Mouse (Mus musculus): ENCODE measurements around the gene Nhlrc1. TPM values are rescaled to one million over a fixed set of nuclear protein-coding genes. Genes with fewer than 3 reads are reported as not detected.
A peak's percentile ranks its signal among the peaks of the same experiment; 100 is the strongest.

Nhlrc1 gene
- total and polyA plus RNA-seq, 2 experiments from 2014 or later: 5.2 to 7.1 TPM

DNA sequence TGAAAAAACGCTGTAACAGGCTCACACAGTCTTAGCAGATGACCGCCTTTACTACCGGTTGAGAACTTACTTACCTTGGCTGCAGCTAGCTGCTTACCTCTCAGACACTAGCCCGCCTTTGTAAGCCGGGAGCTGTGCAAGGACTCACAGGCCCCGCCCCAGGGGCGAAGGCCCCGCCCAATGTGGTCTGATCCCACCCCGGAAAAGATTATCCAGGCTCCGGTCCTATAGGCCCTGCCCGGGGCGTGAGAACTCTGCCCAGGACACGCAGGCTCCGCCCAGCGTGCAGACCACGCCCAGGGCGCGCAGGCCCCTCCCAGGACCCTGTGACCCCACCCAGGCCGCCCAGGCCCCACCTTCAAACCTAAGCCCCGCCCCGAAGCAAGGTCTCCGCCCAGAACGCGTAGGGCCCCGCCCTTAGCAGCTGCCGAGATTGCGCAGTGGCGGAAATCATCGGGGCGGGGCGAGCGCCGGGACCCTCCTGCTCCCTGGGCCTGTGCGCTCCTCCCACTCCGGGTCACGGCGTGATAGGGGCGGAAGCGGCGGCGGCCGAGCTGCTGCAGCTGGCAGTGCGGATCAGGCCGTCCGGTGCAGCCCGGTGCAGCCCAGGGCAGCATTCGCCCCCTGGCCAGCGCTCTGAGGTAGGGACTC lies 28.5 kb upstream of the Nhlrc1 start, which contains the start of gene Kdm1b:
TSS of gene Kdm1b (plus strand) at position 470 of the 651 bp plus-strand sequence.
- H3K27me3 ChIP-seq (ENCODE audit: control insufficient read depth, insufficient read depth, low read length): no peaks in the 10 kb centered on the region
- H3K36me3 ChIP-seq (replicated peaks; ENCODE audit: control insufficient read depth, insufficient read depth, low read length): no peaks in the 10 kb centered on the region
- H3K4me2 ChIP-seq (ENCODE audit: low read depth, low read length): peak within 1 kb of the TSS; percentile 87
- peak; percentile 98 for ATAC-seq (ENCODE audit: insufficient read depth, low read depth)
- peaks cover 7% of the 10 kb centered on the region for H3K4me1 ChIP-seq (ENCODE audit: control insufficient read depth, insufficient read depth)
- DNase-seq (ENCODE audit: low spot score): peak; percentile 97
- H3K9ac ChIP-seq (replicated peaks; ENCODE audit: low read depth, low read length): peak within 1 kb of the TSS; percentile 71
- WGBS: under 1% methylated on average over 48 of the region's 48 CpGs
- TF ChIP-seq CTCF (IDR thresholded peaks at IDR 0.05; ENCODE audit: low read depth) (no peak; the same call in 1 of the 2 replicates), EP300 (IDR thresholded peaks at IDR 0.05; ENCODE audit: low read depth) (no peak)
- peak within 1 kb of the TSS; percentile 75 for H3K4me3 ChIP-seq (ENCODE audit: low read depth, low read length)
- no peaks in the 10 kb centered on the region for H3K9me3 ChIP-seq (replicated peaks; ENCODE audit: control insufficient read depth, low read length)
- H3K27ac ChIP-seq (ENCODE audit: low read depth): peak within 1 kb of the TSS; percentile 47

DNA sequence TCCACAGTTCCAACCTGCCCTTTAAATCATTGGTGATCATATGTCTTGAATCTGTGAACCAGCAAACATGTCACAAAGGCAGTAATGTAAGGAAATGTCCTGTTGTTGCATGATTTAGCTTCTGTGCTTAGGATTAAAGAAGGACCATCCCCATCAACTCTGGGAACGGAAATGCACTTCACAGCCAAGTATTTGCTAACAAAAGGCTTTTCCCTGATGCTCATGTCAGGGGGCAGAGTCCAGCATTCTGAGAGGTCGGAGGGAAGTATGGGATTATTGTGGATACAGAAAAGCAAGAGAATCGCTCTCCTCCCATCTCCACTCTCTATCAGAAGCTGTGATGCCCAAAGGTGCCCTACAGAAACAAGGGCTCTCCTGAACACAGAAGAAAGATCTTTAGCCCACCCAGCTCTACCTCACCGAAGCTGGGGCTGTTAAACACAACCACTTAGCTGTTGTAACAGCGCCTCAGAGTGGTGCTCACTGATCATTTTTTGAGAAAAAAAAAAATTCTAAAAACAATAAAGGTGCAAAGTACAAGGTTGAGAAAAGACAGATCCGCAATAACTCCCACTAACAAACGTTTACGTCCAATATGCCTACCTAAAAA lies 27.5 kb upstream of the Nhlrc1 start:
- TF ChIP-seq CTCF (IDR thresholded peaks at IDR 0.05; ENCODE audit: low read depth) (no peak), EP300 (IDR thresholded peaks at IDR 0.05; ENCODE audit: low read depth) (no peak)
- peak overlapping the region; percentile 75 for H3K4me3 ChIP-seq (ENCODE audit: low read depth, low read length)
- 0 out of 2 replicates have a peak overlapping the region, but pooled peaks have one; percentile 40 for H3K27ac ChIP-seq (ENCODE audit: low read depth)
- DNase-seq (ENCODE audit: low spot score) (no peak), ATAC-seq (ENCODE audit: insufficient read depth, low read depth) (no peak)
- no peak overlapping the region for H3K9ac ChIP-seq (replicated peaks; ENCODE audit: low read depth, low read length)
- H3K36me3 ChIP-seq (replicated peaks; ENCODE audit: control insufficient read depth, insufficient read depth, low read length): no peaks in the 10 kb centered on the region
- no peaks in the 10 kb centered on the region for H3K9me3 ChIP-seq (replicated peaks; ENCODE audit: control insufficient read depth, low read length)
- H3K27me3 ChIP-seq (ENCODE audit: control insufficient read depth, insufficient read depth, low read length): no peaks in the 10 kb centered on the region
- WGBS: 46% methylated on average over 8 of the region's 8 CpGs
- H3K4me2 ChIP-seq (ENCODE audit: low read depth, low read length): peak overlapping the region; percentile 68
- H3K4me1 ChIP-seq (ENCODE audit: control insufficient read depth, insufficient read depth): peaks cover 7% of the 10 kb centered on the region

DNA sequence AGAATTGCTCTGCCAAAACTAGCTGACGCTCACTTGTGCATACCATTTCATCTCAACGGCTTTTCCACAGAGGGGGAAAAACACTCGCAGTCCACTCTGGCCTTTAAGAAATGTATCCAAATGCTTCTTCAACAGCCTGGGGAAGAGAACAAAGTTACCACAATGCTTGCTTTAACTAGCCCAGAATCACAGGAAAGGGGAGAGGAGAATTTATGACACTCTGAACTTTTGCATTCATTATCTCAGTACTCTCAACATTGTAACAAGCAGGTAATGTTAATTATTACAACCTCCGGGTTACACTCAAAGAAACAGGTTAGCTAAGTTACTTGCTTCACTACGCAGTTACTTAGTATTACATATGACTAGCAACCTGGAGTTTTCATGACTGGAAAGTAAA lies 25.4 kb upstream of the Nhlrc1 start:
- no peak overlapping the region for H3K4me3 ChIP-seq (ENCODE audit: low read depth, low read length)
- H3K4me2 ChIP-seq (ENCODE audit: low read depth, low read length): no peak overlapping the region
- H3K9me3 ChIP-seq (replicated peaks; ENCODE audit: control insufficient read depth, low read length): no peaks in the 10 kb centered on the region
- H3K4me1 ChIP-seq (ENCODE audit: control insufficient read depth, insufficient read depth): peaks cover 7% of the 10 kb centered on the region
- ATAC-seq (ENCODE audit: insufficient read depth, low read depth) (no peak), DNase-seq (ENCODE audit: low spot score) (no peak)
- H3K27me3 ChIP-seq (ENCODE audit: control insufficient read depth, insufficient read depth, low read length): no peaks in the 10 kb centered on the region
- no peak for TF ChIP-seq CTCF (IDR thresholded peaks at IDR 0.05; ENCODE audit: low read depth)
- TF ChIP-seq EP300 (IDR thresholded peaks at IDR 0.05; ENCODE audit: low read depth): no peak
- H3K9ac ChIP-seq (replicated peaks; ENCODE audit: low read depth, low read length): no peak overlapping the region
- no peak overlapping the region for H3K27ac ChIP-seq (ENCODE audit: low read depth)
- H3K36me3 ChIP-seq (replicated peaks; ENCODE audit: control insufficient read depth, insufficient read depth, low read length): no peaks in the 10 kb centered on the region
- 84% methylated on average over 5 of the region's 5 CpGs for WGBS

DNA sequence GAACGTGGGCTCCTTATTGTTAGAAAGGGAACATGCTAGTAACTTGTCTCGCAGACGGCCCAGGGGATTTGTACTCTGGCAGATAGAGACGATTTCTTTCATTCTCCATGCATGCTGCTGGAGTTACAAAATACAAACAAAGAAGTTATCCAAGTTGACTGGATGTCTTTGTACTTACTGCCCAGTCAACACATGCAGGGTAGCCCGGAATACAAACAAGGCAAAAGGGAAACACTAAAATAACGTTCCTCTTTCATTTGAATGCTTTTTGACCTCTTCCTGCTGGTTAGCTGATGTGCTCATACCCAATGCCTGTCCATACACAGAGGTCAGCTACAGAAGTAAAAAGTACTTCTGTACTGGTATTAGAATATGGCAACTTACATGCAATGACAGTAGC lies 23.3 kb upstream of the Nhlrc1 start:
- Histone ChIP-seq H3K9ac (replicated peaks; ENCODE audit: low read depth, low read length) (no peak overlapping the region), H3K27me3 (ENCODE audit: control insufficient read depth, insufficient read depth, low read length) (no peaks in the 10 kb centered on the region), H3K9me3 (replicated peaks; ENCODE audit: control insufficient read depth, low read length) (no peaks in the 10 kb centered on the region), H3K4me2 (ENCODE audit: low read depth, low read length) (no peak overlapping the region), H3K4me1 (ENCODE audit: control insufficient read depth, insufficient read depth) (no peaks in the 10 kb centered on the region; the same call in 1 of the 2 replicates), H3K4me3 (ENCODE audit: low read depth, low read length) (no peak overlapping the region), H3K27ac (ENCODE audit: low read depth) (no peak overlapping the region), H3K36me3 (replicated peaks; ENCODE audit: control insufficient read depth, insufficient read depth, low read length) (no peaks in the 10 kb centered on the region)
- ATAC-seq (ENCODE audit: insufficient read depth, low read depth) (no peak), DNase-seq (ENCODE audit: low spot score) (no peak)
- TF ChIP-seq CTCF (IDR thresholded peaks at IDR 0.05; ENCODE audit: low read depth): no peak
- no peak for TF ChIP-seq EP300 (IDR thresholded peaks at IDR 0.05; ENCODE audit: low read depth)
- WGBS: 71% methylated on average over 6 of the region's 6 CpGs

DNA sequence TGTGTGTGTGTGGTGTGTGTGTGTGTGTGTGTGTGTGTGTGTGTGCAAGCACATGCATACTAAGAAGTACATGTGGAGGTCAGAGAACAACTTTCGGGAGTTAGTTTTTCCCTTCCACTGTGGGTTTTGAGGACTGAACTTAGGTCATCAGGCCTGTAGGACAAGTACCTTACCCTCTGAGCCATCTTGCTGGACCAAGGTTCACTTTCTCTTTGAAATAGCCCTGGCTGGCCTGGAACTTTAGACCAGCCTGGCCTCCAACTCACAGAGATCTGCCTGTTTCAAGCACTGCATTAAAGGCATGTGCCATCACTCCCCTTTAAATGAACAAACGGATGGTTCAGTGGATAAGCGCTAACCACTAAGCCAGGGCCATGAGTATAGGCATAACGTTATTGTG lies 19.0 kb upstream of the Nhlrc1 start:
- TF ChIP-seq EP300 (IDR thresholded peaks at IDR 0.05; ENCODE audit: low read depth): no peak
- TF ChIP-seq CTCF (IDR thresholded peaks at IDR 0.05; ENCODE audit: low read depth): no peak
- WGBS: 89% methylated on average over 4 of the region's 4 CpGs
- H3K4me1 ChIP-seq (ENCODE audit: control insufficient read depth, insufficient read depth): no peaks in the 10 kb centered on the region
- no peak overlapping the region for H3K9ac ChIP-seq (replicated peaks; ENCODE audit: low read depth, low read length)
- H3K27ac ChIP-seq (ENCODE audit: low read depth): no peak overlapping the region
- H3K27me3 ChIP-seq (ENCODE audit: control insufficient read depth, insufficient read depth, low read length): no peaks in the 10 kb centered on the region
- no peaks in the 10 kb centered on the region for H3K9me3 ChIP-seq (replicated peaks; ENCODE audit: control insufficient read depth, low read length)
- DNase-seq (ENCODE audit: low spot score): no peak
- H3K4me3 ChIP-seq (ENCODE audit: low read depth, low read length): no peak overlapping the region
- no peak overlapping the region for H3K4me2 ChIP-seq (ENCODE audit: low read depth, low read length)
- ATAC-seq (ENCODE audit: insufficient read depth, low read depth): no peak
- H3K36me3 ChIP-seq (replicated peaks; ENCODE audit: control insufficient read depth, insufficient read depth, low read length): no peaks in the 10 kb centered on the region
